Mouse (Mus musculus) liver, embryonic 15.5 days (tissue): ENCODE measurements at regions not wholly inside any gene's neighbourhood (a gene's known extent, or its start where the extent isn't known, plus 50 kb on each side); places are given as distances from the start of the nearest gene placed in this dataset.

Experiments
- ATAC-seq: fragments of 200-750 bp; cut with Nextera tagmentation; 2 replicates; pipeline ENCODE4 v1.8.0; 2017; ENCODE audit warnings: moderate number of reproducible peaks, mild to moderate bottlenecking, moderate library complexity; ENCODE audit not compliant: insufficient read depth
- H3K27ac ChIP-seq: fragments of 300-500 bp; sonication (generic); replicated peaks from 2 replicates; pipeline ENCODE4 v1.5.1; 2015; ENCODE audit warnings: mild to moderate bottlenecking, inconsistent platforms
- H3K27me3 ChIP-seq: fragments of 300-500 bp; sonication (generic); 2 replicates; pipeline ENCODE4 v1.6.1; 2015; ENCODE audit warnings: mild to moderate bottlenecking, inconsistent platforms
- H3K36me3 ChIP-seq: fragments of 300-500 bp; sonication (generic); replicated peaks from 2 replicates; pipeline ENCODE4 v1.6.1; 2015; ENCODE audit warnings: moderate library complexity, mild to moderate bottlenecking, inconsistent platforms
- H3K4me1 ChIP-seq: fragments of 300-500 bp; sonication (generic); replicated peaks from 2 replicates; pipeline ENCODE4 v1.6.1; 2015; ENCODE audit warnings: inconsistent platforms
- H3K4me2 ChIP-seq: fragments of 300-500 bp; sonication (generic); 2 replicates; pipeline ENCODE4 v1.6.1; 2015; ENCODE audit warnings: moderate library complexity, mild to moderate bottlenecking, inconsistent platforms
- H3K4me3 ChIP-seq: fragments of 300-500 bp; sonication (generic); replicated peaks from 2 replicates; pipeline ENCODE4 v1.5.1; 2015; ENCODE audit warnings: mild to moderate bottlenecking, inconsistent platforms
- H3K9ac ChIP-seq: fragments of 300-500 bp; sonication (generic); 2 replicates; pipeline ENCODE4 v1.6.1; 2015; ENCODE audit warnings: moderate library complexity, mild to moderate bottlenecking, inconsistent platforms
- H3K9me3 ChIP-seq: fragments of 300-500 bp; sonication (generic); replicated peaks from 2 replicates; pipeline ENCODE4 v1.6.1; 2016; ENCODE audit warnings: inconsistent platforms
- WGBS: fragments of 180-500 bp; shearing (Covaris S2); methylation state at CpG from one replicate; pipeline ENCODE4 v1.1.7; 2015; ENCODE audit warnings: mixed read lengths; ENCODE audit not compliant: insufficient replicate concordance; 5-methylcytosine and 5-hydroxymethylcytosine counted together

- Histone ChIP-seq H3K4me1 (no peaks in the 10 kb centered on the region), H3K27ac (no peak overlapping the region), H3K9me3 (no peaks in the 10 kb centered on the region), H3K4me2 (no peak overlapping the region), H3K36me3 (no peaks in the 10 kb centered on the region), H3K9ac (no peak overlapping the region), H3K4me3 (no peak overlapping the region), H3K27me3 (no peaks in the 10 kb centered on the region)
- no peak for ATAC-seq
- WGBS = 44% methylated on average over 18 of the region's 18 CpGs
Observed at GRCm38 (mm10) chr7:70067828-70068719, 298.5 kb downstream of the Nr2f2 start.

GRCm38 (mm10) chr7:70067071-70067470 lies 299.5 kb downstream of the Nr2f2 start:
- Histone ChIP-seq H3K9ac (no peak overlapping the region), H3K9me3 (no peaks in the 10 kb centered on the region), H3K27ac (no peak overlapping the region), H3K27me3 (no peaks in the 10 kb centered on the region), H3K4me2 (no peak overlapping the region), H3K4me3 (no peak overlapping the region), H3K36me3 (no peaks in the 10 kb centered on the region), H3K4me1 (no peaks in the 10 kb centered on the region)
- no peak for ATAC-seq
- 68% methylated on average over 5 of the region's 5 CpGs for WGBS

GRCm38 (mm10) chr7:70066448-70066847 lies 300.1 kb downstream of the Nr2f2 start:
- Histone ChIP-seq H3K4me3 (no peak overlapping the region), H3K36me3 (no peaks in the 10 kb centered on the region), H3K9ac (no peak overlapping the region), H3K4me2 (no peak overlapping the region), H3K27me3 (no peaks in the 10 kb centered on the region), H3K9me3 (no peaks in the 10 kb centered on the region), H3K4me1 (no peaks in the 10 kb centered on the region), H3K27ac (no peak overlapping the region)
- WGBS = 69% methylated on average over 7 of the region's 7 CpGs
- ATAC-seq = no peak

GRCm38 (mm10) chr7:70065471-70066130 lies 300.9 kb downstream of the Nr2f2 start:
- WGBS = 70% methylated on average over 11 of the region's 11 CpGs
- no peaks in the 10 kb centered on the region for H3K36me3 ChIP-seq
- no peak overlapping the region for H3K27ac ChIP-seq
- ATAC-seq = no peak
- no peak overlapping the region for H3K4me3 ChIP-seq
- no peak overlapping the region for H3K4me2 ChIP-seq
- H3K27me3 ChIP-seq = no peaks in the 10 kb centered on the region
- H3K9me3 ChIP-seq = no peaks in the 10 kb centered on the region
- H3K4me1 ChIP-seq = no peaks in the 10 kb centered on the region
- H3K9ac ChIP-seq = no peak overlapping the region

GRCm38 (mm10) chr7:70047415-70047753 lies 319.2 kb downstream of the Nr2f2 start:
- H3K9me3 ChIP-seq = no peaks in the 10 kb centered on the region
- H3K36me3 ChIP-seq = no peaks in the 10 kb centered on the region
- H3K4me2 ChIP-seq = no peak overlapping the region
- no peaks in the 10 kb centered on the region for H3K4me1 ChIP-seq
- no peak overlapping the region for H3K9ac ChIP-seq
- H3K4me3 ChIP-seq = no peak overlapping the region
- H3K27me3 ChIP-seq = no peaks in the 10 kb centered on the region
- no peak overlapping the region for H3K27ac ChIP-seq
- 78% methylated on average over 5 of the region's 5 CpGs for WGBS
- ATAC-seq = no peak

- H3K9me3 ChIP-seq = no peaks in the 10 kb centered on the region
- no peak overlapping the region for H3K4me2 ChIP-seq
- no peaks in the 10 kb centered on the region for H3K27me3 ChIP-seq
- no peak overlapping the region for H3K4me3 ChIP-seq
- H3K27ac ChIP-seq = no peak overlapping the region
- 52% methylated on average over 17 of the region's 17 CpGs for WGBS
- H3K9ac ChIP-seq = no peak overlapping the region
- no peaks in the 10 kb centered on the region for H3K4me1 ChIP-seq
- H3K36me3 ChIP-seq = no peaks in the 10 kb centered on the region
- no peak for ATAC-seq
Observed at GRCm38 (mm10) chr7:70046691-70047414, 319.7 kb downstream of the Nr2f2 start.

- Histone ChIP-seq H3K27ac (no peak overlapping the region), H3K4me3 (no peak overlapping the region), H3K4me2 (no peak overlapping the region), H3K4me1 (no peaks in the 10 kb centered on the region), H3K9ac (no peak overlapping the region), H3K27me3 (no peaks in the 10 kb centered on the region), H3K36me3 (no peaks in the 10 kb centered on the region), H3K9me3 (no peaks in the 10 kb centered on the region)
- ATAC-seq = no peak
- 37% methylated on average over 1 of the region's 1 CpGs for WGBS
Observed at GRCm38 (mm10) chr7:70037011-70037410, 329.5 kb downstream of the Nr2f2 start.

- no peaks in the 10 kb centered on the region for H3K9me3 ChIP-seq
- H3K9ac ChIP-seq = no peak overlapping the region
- no peaks in the 10 kb centered on the region for H3K36me3 ChIP-seq
- H3K27ac ChIP-seq = no peak overlapping the region
- 74% methylated on average over 2 of the region's 2 CpGs for WGBS
- no peak for ATAC-seq
- H3K4me2 ChIP-seq = no peak overlapping the region
- H3K4me1 ChIP-seq = no peaks in the 10 kb centered on the region
- no peaks in the 10 kb centered on the region for H3K27me3 ChIP-seq
- H3K4me3 ChIP-seq = no peak overlapping the region
Observed at GRCm38 (mm10) chr7:70032857-70033256, 333.7 kb downstream of the Nr2f2 start.

GRCm38 (mm10) chr7:70029311-70029710 lies 337.2 kb downstream of the Nr2f2 start:
- no peaks in the 10 kb centered on the region for H3K4me1 ChIP-seq
- H3K4me2 ChIP-seq = no peak overlapping the region
- no peak overlapping the region for H3K9ac ChIP-seq
- WGBS = 32% methylated on average over 2 of the region's 2 CpGs
- no peak for ATAC-seq
- no peak overlapping the region for H3K27ac ChIP-seq
- H3K4me3 ChIP-seq = no peak overlapping the region
- no peaks in the 10 kb centered on the region for H3K9me3 ChIP-seq
- H3K27me3 ChIP-seq = no peaks in the 10 kb centered on the region
- H3K36me3 ChIP-seq = no peaks in the 10 kb centered on the region

GRCm38 (mm10) chr7:70025527-70025926 lies 341.0 kb downstream of the Nr2f2 start:
- H3K4me2 ChIP-seq = no peak overlapping the region
- no peak for ATAC-seq
- H3K27ac ChIP-seq = no peak overlapping the region

GRCm38 (mm10) chr7:70016611-70017010 lies 349.9 kb downstream of the Nr2f2 start:
- ATAC-seq = no peak
- Histone ChIP-seq H3K4me3 (no peak overlapping the region), H3K4me1 (no peaks in the 10 kb centered on the region), H3K9me3 (no peaks in the 10 kb centered on the region), H3K36me3 (no peaks in the 10 kb centered on the region), H3K4me2 (no peak overlapping the region), H3K27ac (no peak overlapping the region), H3K9ac (no peak overlapping the region), H3K27me3 (no peaks in the 10 kb centered on the region)

More at GRCm38 (mm10) chr7:70025527-70025926, 341.0 kb downstream of the Nr2f2 start:
- Histone ChIP-seq H3K9ac (no peak overlapping the region), H3K4me3 (no peak overlapping the region), H3K36me3 (no peaks in the 10 kb centered on the region), H3K27me3 (no peaks in the 10 kb centered on the region), H3K4me1 (no peaks in the 10 kb centered on the region), H3K9me3 (no peaks in the 10 kb centered on the region)
